Mouse (Mus musculus): ENCODE data around the gene Ptprt.

DNA sequence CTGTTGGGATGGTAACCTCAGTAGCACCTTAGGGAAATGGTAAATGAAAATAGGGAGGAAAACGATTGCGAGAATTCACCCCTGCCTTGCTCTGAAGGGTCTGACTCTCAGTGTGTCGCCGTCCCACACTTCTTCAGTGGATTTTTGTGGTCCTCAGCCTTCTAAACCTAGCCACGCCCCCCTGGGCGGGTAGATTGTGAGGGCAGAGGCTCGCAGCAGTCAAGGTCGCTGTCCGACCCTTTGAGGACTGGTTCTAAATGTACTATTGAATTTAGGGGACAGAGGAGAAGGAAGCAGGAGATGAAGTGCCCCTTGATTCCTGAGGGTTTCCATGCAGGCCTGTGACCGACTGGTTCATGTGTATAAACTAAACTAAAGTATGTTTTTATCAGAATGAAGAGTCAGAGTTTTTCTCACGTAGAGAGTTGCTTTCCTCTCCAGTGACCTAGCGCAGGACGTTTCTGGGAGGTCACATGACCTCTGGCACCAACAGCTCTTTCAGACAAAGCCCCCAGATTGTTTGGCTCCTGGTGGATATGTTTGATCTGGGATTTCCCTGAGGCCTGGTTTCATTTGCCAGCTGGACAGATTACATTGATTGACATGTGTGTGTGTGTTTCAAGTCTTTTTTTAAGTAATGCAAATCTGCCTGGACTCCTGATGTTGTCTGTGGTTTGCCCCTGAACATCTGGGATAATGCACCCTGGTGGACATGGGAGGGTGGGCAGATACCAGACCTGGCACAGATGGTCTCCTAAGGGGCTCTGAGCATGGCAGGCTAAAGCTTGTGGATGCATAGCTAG, 1161.6 kb downstream of the Ptprt start:
- no peak for TF ChIP-seq GATA1 (IDR thresholded peaks at IDR 0.05; ENCODE audit: borderline replicate concordance, low read length)
- TF ChIP-seq FLI1 (IDR thresholded peaks at IDR 0.05; ENCODE audit: low read length): no peak

Measured in megakaryocyte, embryonic 14.5 days (primary cell).